Mouse (Mus musculus): ENCODE measurements at regions not wholly inside any gene's neighbourhood (a gene's known extent, or its start where the extent isn't known, plus 50 kb on each side); places are given as distances from the start of the nearest gene placed in this dataset.

DNA sequence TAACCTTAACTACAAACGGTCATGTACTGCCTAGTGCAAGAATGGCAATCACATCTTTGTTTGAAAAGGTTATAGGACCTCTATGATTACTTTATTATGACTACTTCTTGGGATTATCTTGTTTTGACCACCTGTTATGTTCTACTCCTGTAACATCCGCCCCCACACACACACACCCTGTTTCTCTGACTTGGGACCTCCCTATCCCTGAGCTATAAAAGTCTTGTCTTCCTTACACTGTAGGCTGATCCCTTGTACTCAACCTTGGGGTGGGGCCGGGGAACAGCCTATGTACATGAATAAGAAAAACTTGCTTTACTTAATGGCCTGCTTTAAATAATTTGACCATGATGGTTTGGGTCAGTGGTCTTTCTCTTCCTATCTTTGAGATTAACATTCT lies 240.7 kb upstream of the Dynlrb2 start:
- no peak for DNase-seq (ENCODE audit: low spot score)
- no peak overlapping the region for H3K4me2 ChIP-seq (replicated peaks)
- H3K36me3 ChIP-seq (replicated peaks; ENCODE audit: control insufficient read depth, insufficient read depth): no peaks in the 10 kb centered on the region
- H3K4me3 ChIP-seq (replicated peaks; ENCODE audit: low read length): no peak overlapping the region
- H3K9ac ChIP-seq: no peak overlapping the region
- ATAC-seq (ENCODE audit: low FRiP score): no peak
- no peak overlapping the region for H3K27ac ChIP-seq
- no peaks in the 10 kb centered on the region for H3K9me3 ChIP-seq (ENCODE audit: control insufficient read depth, low read length)
- peaks cover 5% of the 10 kb centered on the region; the same call in 1 of the 2 replicates for H3K4me1 ChIP-seq (replicated peaks; ENCODE audit: control insufficient read depth, insufficient read depth, low read length)
- 91% methylated on average over 3 of the region's 3 CpGs for WGBS
- no peaks in the 10 kb centered on the region for H3K27me3 ChIP-seq (ENCODE audit: control insufficient read depth, insufficient read depth, low read length)

DNA sequence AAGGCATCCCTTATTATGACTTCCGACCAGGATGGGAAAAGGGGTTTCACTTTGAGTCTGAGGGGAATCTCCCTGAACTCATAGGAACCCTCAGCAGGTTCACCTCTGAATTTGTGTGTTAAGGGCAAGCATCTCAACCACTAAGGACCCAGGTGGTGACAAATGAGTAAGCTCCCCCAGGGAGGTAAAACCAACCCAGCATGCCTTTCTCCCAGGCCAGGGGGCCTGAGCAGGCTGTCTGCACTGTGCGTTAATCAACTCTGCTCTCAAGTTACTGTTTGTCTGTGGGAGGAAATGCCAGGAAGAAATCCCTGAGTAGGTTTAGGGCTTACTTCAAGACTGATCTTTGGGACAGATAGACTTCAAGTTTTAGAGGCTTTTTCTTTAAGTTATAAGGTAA lies 243.5 kb upstream of the Dynlrb2 start:
- no peak for DNase-seq (ENCODE audit: low spot score)
- H3K4me1 ChIP-seq (replicated peaks; ENCODE audit: control insufficient read depth, insufficient read depth, low read length): no peaks in the 10 kb centered on the region
- no peak overlapping the region for H3K27ac ChIP-seq

DNA sequence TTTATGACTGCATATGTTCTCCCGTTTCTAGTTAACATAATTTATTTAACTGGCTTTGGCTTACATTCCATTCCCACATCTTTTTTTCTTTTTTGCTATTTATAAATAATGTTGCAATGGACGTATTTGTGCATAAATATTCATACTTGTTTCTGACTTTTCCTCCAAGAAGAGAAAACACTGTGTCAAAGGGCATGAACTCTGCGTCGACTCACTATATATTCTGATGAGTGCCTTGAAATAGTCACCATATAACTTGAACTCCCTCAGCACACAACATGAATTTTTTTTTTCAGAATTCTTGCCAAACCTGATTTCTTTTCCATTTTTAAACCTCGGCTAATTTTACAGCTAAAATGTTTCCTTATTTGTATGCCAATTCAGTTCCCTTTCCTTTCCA lies 249.4 kb upstream of the Dynlrb2 start:
- Histone ChIP-seq H3K36me3 (replicated peaks; ENCODE audit: control insufficient read depth, insufficient read depth) (no peaks in the 10 kb centered on the region), H3K27me3 (ENCODE audit: control insufficient read depth, insufficient read depth, low read length) (no peaks in the 10 kb centered on the region), H3K4me3 (replicated peaks; ENCODE audit: low read length) (no peak overlapping the region), H3K4me1 (replicated peaks; ENCODE audit: control insufficient read depth, insufficient read depth, low read length) (no peaks in the 10 kb centered on the region), H3K27ac (no peak overlapping the region), H3K9me3 (ENCODE audit: control insufficient read depth, low read length) (no peaks in the 10 kb centered on the region), H3K9ac (no peak overlapping the region), H3K4me2 (replicated peaks) (no peak overlapping the region)
- 76% methylated on average over 5 of the region's 5 CpGs for WGBS
- no peak for ATAC-seq (ENCODE audit: low FRiP score)
- DNase-seq (ENCODE audit: low spot score): no peak

More for the DNA sequence above, 243.5 kb upstream of the Dynlrb2 start:
- Histone ChIP-seq H3K4me2 (replicated peaks) (no peak overlapping the region), H3K36me3 (replicated peaks; ENCODE audit: control insufficient read depth, insufficient read depth) (no peaks in the 10 kb centered on the region), H3K9ac (no peak overlapping the region), H3K27me3 (ENCODE audit: control insufficient read depth, insufficient read depth, low read length) (no peaks in the 10 kb centered on the region), H3K9me3 (ENCODE audit: control insufficient read depth, low read length) (no peaks in the 10 kb centered on the region), H3K4me3 (replicated peaks; ENCODE audit: low read length) (no peak overlapping the region)
- 37% methylated on average over 2 of the region's 2 CpGs for WGBS
- ATAC-seq (ENCODE audit: low FRiP score): no peak

DNA sequence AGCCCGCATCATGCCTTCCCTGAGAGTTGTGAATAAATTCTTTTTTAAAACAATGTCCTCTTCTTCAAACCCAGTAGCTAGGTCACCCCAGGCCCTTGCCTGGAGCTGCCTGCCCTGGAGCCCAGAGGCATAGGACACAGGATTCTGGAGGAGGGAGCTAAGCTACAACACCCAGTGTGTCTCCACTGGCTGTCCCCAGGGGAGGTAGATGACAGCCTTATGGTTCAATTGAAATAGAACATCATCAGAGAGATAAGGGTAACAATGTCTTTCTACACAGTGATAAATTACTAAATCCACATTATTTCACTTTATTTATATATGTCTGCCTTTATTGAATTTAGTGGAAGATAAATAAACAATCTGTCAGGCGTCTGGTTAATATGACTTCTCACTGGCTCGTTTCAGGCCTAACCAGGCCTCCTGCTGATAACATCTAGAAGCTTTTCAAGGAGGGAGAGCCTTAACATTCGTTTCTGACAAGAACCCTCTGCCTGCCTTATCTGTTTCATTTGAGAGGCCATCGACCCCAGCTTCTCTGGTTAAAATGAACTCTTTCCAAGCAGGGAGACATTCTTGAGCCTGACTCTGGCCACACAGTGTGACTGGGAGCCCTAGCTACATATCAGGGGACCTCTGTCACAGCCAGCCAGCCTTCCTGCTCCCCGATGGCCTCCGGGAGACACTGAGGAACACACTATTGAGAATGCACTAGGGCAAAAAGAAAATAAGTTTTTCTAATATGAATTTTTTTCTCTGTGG lies 252.1 kb upstream of the Dynlrb2 start:
- 58% methylated on average over 7 of the region's 7 CpGs for WGBS
- no peak for ATAC-seq (ENCODE audit: low FRiP score)

DNA sequence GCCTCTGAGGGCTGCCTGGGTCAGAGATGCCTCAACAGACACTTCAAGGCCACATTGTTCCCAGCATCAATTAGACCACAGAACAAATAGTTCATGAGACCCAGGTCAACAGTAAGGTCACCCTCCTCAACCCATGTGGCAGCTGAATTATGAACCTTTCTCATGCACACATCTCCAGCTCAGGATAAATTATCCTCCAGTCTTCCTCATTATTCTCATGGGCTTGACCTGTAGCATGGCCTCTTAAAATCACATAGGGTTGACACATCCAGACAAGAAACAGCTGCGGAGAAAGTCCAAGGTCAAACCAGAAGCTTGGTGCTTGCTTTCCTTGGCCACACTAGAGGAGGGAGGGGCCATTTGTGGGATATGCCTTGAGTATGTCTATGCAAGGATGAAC lies 256.4 kb upstream of the Dynlrb2 start:
- Histone ChIP-seq H3K9me3 (ENCODE audit: control insufficient read depth, low read length) (no peaks in the 10 kb centered on the region), H3K9ac (no peak overlapping the region), H3K4me2 (replicated peaks) (no peak overlapping the region), H3K27me3 (ENCODE audit: control insufficient read depth, insufficient read depth, low read length) (no peaks in the 10 kb centered on the region), H3K4me3 (replicated peaks; ENCODE audit: low read length) (no peak overlapping the region), H3K4me1 (replicated peaks; ENCODE audit: control insufficient read depth, insufficient read depth, low read length) (peaks cover 9% of the 10 kb centered on the region; the same call in 1 of the 2 replicates), H3K27ac (no peak overlapping the region), H3K36me3 (replicated peaks; ENCODE audit: control insufficient read depth, insufficient read depth) (no peaks in the 10 kb centered on the region)
- WGBS: 93% methylated on average over 1 of the region's 1 CpGs
- ATAC-seq (ENCODE audit: low FRiP score) (no peak), DNase-seq (ENCODE audit: low spot score) (no peak)

More for the DNA sequence above, 252.1 kb upstream of the Dynlrb2 start:
- no peaks in the 10 kb centered on the region for H3K36me3 ChIP-seq (replicated peaks; ENCODE audit: control insufficient read depth, insufficient read depth)
- H3K4me1 ChIP-seq (replicated peaks; ENCODE audit: control insufficient read depth, insufficient read depth, low read length): no peaks in the 10 kb centered on the region
- no peaks in the 10 kb centered on the region for H3K27me3 ChIP-seq (ENCODE audit: control insufficient read depth, insufficient read depth, low read length)
- no peaks in the 10 kb centered on the region for H3K9me3 ChIP-seq (ENCODE audit: control insufficient read depth, low read length)
- H3K4me3 ChIP-seq (replicated peaks; ENCODE audit: low read length): no peak overlapping the region
- DNase-seq (ENCODE audit: low spot score): no peak
- no peak overlapping the region for H3K9ac ChIP-seq
- no peak overlapping the region for H3K27ac ChIP-seq
- no peak overlapping the region for H3K4me2 ChIP-seq (replicated peaks)

DNA sequence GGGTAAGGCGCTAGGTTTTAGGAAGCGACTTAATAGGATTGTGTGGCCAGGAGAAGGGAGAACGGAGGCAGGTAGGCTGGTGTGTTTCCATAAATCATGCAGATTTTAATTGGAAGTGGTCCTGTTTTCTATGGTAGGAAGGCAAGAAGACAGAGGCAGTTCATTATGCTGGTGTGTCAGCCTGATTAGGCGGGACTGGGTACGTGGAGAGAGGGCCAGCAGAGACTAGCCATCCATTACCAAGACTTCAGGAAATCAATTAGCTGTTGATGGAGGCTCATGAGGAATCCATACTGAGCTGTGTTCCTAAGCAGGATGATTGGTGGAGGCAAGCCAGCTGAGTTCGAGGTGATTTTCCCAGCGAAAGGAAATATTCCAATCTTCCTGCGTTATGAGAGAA lies 261.3 kb upstream of the Dynlrb2 start:
- Histone ChIP-seq H3K9me3 (ENCODE audit: control insufficient read depth, low read length) (no peaks in the 10 kb centered on the region), H3K4me3 (replicated peaks; ENCODE audit: low read length) (no peak overlapping the region), H3K27me3 (ENCODE audit: control insufficient read depth, insufficient read depth, low read length) (no peaks in the 10 kb centered on the region), H3K4me1 (replicated peaks; ENCODE audit: control insufficient read depth, insufficient read depth, low read length) (peaks cover 19% of the 10 kb centered on the region), H3K9ac (no peak overlapping the region), H3K27ac (no peak overlapping the region), H3K4me2 (replicated peaks) (no peak overlapping the region), H3K36me3 (replicated peaks; ENCODE audit: control insufficient read depth, insufficient read depth) (no peaks in the 10 kb centered on the region)
- ATAC-seq (ENCODE audit: low FRiP score): no peak; the same call in 1 of the 2 replicates
- no peak for DNase-seq (ENCODE audit: low spot score)
- WGBS: 44% methylated on average over 8 of the region's 8 CpGs

DNA sequence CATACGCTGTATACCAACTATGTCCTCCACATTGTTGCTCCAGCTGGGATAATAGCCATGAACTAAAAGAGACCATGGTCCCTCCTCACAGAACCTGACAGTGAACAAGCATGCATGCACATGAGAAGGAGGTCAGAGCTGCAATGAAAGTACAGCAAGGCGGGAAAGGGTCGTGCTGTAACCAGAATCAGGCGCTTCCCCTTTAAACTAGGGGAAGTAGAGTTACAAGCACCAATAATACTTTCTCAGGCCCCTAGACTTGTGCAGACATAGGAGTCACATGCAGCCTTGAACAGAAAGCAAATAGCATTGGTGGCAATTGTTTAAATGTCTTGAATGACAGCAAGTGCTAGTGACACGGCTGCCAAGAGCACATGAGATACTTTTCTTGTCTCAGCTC lies 261.8 kb upstream of the Dynlrb2 start:
- WGBS: 74% methylated on average over 5 of the region's 5 CpGs
- Histone ChIP-seq H3K27ac (no peak overlapping the region), H3K36me3 (replicated peaks; ENCODE audit: control insufficient read depth, insufficient read depth) (no peaks in the 10 kb centered on the region), H3K4me1 (replicated peaks; ENCODE audit: control insufficient read depth, insufficient read depth, low read length) (peaks cover 19% of the 10 kb centered on the region), H3K27me3 (ENCODE audit: control insufficient read depth, insufficient read depth, low read length) (no peaks in the 10 kb centered on the region), H3K9ac (no peak overlapping the region), H3K9me3 (ENCODE audit: control insufficient read depth, low read length) (no peaks in the 10 kb centered on the region), H3K4me2 (replicated peaks) (no peak overlapping the region), H3K4me3 (replicated peaks; ENCODE audit: low read length) (no peak overlapping the region)
- DNase-seq (ENCODE audit: low spot score) (no peak), ATAC-seq (ENCODE audit: low FRiP score) (no peak)

DNA sequence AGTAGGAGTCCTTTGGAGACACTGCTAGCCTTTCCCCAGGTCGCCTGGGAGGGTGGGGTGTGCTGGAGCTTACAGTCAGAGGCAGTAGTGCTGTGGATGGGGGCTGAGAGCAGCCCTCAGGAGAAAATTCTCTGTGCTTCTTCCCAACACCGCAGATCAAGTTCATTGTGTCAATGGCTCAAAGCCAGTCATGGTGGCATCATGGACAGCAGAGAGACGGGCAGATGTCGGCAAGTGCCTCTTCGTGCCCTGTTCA lies 262.9 kb upstream of the Dynlrb2 start:
- 82% methylated on average over 5 of the region's 5 CpGs for WGBS
- Histone ChIP-seq H3K9me3 (ENCODE audit: control insufficient read depth, low read length) (no peaks in the 10 kb centered on the region), H3K27me3 (ENCODE audit: control insufficient read depth, insufficient read depth, low read length) (no peaks in the 10 kb centered on the region), H3K9ac (no peak overlapping the region), H3K27ac (no peak overlapping the region), H3K36me3 (replicated peaks; ENCODE audit: control insufficient read depth, insufficient read depth) (no peaks in the 10 kb centered on the region), H3K4me2 (replicated peaks) (no peak overlapping the region), H3K4me3 (replicated peaks; ENCODE audit: low read length) (no peak overlapping the region), H3K4me1 (replicated peaks; ENCODE audit: control insufficient read depth, insufficient read depth, low read length) (peaks cover 19% of the 10 kb centered on the region)
- DNase-seq (ENCODE audit: low spot score) (no peak), ATAC-seq (ENCODE audit: low FRiP score) (no peak)

DNA sequence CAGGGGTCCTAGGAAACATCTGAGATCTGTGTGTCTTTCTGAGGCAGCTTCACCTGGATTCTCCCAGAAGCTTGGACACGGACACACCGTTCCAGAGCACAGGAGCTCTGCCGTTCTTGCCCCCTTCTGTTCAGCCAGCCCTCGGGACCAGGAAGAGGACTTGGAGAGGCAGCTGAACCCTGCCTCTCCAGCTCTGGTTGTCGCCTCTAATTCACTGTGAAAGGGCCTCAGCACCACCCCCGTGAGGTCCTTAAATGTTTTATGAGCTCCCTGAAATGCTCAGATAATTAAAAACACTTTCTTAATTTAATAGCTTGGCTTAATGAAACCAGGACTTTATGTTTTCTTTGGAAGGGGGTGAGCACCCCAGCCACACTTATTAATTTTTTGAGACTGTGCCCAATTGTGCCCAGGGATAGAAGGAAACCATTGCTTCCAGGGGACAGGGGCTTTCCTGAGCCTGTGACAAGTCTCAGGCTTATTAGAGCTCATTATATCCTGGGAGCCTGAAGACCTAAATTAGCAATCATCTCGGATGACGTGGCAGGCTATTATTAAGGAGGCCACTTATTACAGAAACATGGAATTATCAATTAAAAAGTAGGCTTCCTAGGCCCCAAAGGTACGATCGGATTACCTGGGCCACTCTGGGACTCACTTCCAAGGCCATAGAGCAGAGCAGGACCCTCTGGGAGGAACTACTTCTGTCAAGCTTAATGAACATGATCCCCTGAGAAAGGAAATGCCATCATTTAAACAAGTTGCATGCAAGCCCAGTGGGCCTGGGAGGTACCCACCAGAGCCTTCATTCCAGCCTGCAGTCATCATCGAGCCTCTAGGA lies 263.4 kb upstream of the Dynlrb2 start:
- Histone ChIP-seq H3K27me3 (ENCODE audit: control insufficient read depth, insufficient read depth, low read length) (no peaks in the 10 kb centered on the region), H3K4me3 (replicated peaks; ENCODE audit: low read length) (no peak overlapping the region), H3K9ac (no peak overlapping the region), H3K4me2 (replicated peaks) (no peak overlapping the region), H3K9me3 (ENCODE audit: control insufficient read depth, low read length) (no peaks in the 10 kb centered on the region), H3K27ac (no peak overlapping the region), H3K4me1 (replicated peaks; ENCODE audit: control insufficient read depth, insufficient read depth, low read length) (peaks cover 19% of the 10 kb centered on the region), H3K36me3 (replicated peaks; ENCODE audit: control insufficient read depth, insufficient read depth) (no peaks in the 10 kb centered on the region)
- 53% methylated on average over 11 of the region's 11 CpGs for WGBS
- ATAC-seq (ENCODE audit: low FRiP score) (no peak), DNase-seq (ENCODE audit: low spot score) (no peak)

Data from hindbrain, embryonic 14.5 days (tissue).